Mouse (Mus musculus): ENCODE results near the gene U2af1. TPM values are rescaled to one million over a fixed set of nuclear protein-coding genes. Genes with fewer than 3 reads are reported as not detected.

The U2af1 gene
- polyA plus RNA-seq, 1 experiment from 2014 or later = 385 TPM

GRCm38 (mm10) chr17:31598593-31598992, 60.1 kb downstream of the U2af1 start:
- H3K4me2 ChIP-seq = no peak overlapping the region
- no peaks in the 10 kb centered on the region for H3K4me1 ChIP-seq
- 92% methylated on average over 8 of the region's 8 CpGs for WGBS
- H3K4me3 ChIP-seq (replicated peaks) = no peak overlapping the region
- H3K9ac ChIP-seq = no peak overlapping the region
- ATAC-seq (ENCODE audit: low FRiP score) = no peak
- H3K9me3 ChIP-seq = no peaks in the 10 kb centered on the region
- no peaks in the 10 kb centered on the region for H3K27me3 ChIP-seq
- H3K27ac ChIP-seq = no peak overlapping the region
- H3K36me3 ChIP-seq (replicated peaks) = peaks cover 45% of the 10 kb centered on the region

- H3K4me1 ChIP-seq = no peaks in the 10 kb centered on the region
- H3K36me3 ChIP-seq (replicated peaks) = peaks cover 39% of the 10 kb centered on the region
- H3K9me3 ChIP-seq = no peaks in the 10 kb centered on the region
- ATAC-seq (ENCODE audit: low FRiP score) = no peak
- no peaks in the 10 kb centered on the region for H3K27me3 ChIP-seq
- H3K9ac ChIP-seq = no peak overlapping the region
- H3K27ac ChIP-seq = no peak overlapping the region
- WGBS = 91% methylated on average over 9 of the region's 9 CpGs
- no peak overlapping the region for H3K4me3 ChIP-seq (replicated peaks)
- H3K4me2 ChIP-seq = no peak overlapping the region
Observed at GRCm38 (mm10) chr17:31597957-31598356, 60.7 kb downstream of the U2af1 start.

Other genes with a start within 250 kb of the U2af1 start
- 43.2 and 45.6 TPM in 2 replicates for gene Wdr4, start 138.9 kb downstream of the U2af1 start, polyA plus RNA-seq (2016; fragmentation: Nextera tagmentation; extraction: Ambion mirVana)
- gene Ndufv3, start 138.8 kb downstream of the U2af1 start, polyA plus RNA-seq (2016; fragmentation: Nextera tagmentation; extraction: Ambion mirVana) = 248 TPM in 2 replicates
- gene Pknox1, start 94.2 kb downstream of the U2af1 start, polyA plus RNA-seq (2016; fragmentation: Nextera tagmentation; extraction: Ambion mirVana) = 30.6 and 31.3 TPM in 2 replicates
- 2.6 and 2.7 TPM in 2 replicates for gene Cbs, start 21.7 kb downstream of the U2af1 start, polyA plus RNA-seq (2016; fragmentation: Nextera tagmentation; extraction: Ambion mirVana)
- not detected in 2 replicates for gene Cryaa, start 18.9 kb upstream of the U2af1 start, polyA plus RNA-seq (2016; fragmentation: Nextera tagmentation; extraction: Ambion mirVana)
- 15.2 and 16.7 TPM in 2 replicates for gene Sik1, start 196.9 kb upstream of the U2af1 start, polyA plus RNA-seq (2016; fragmentation: Nextera tagmentation; extraction: Ambion mirVana)

Measured in forebrain, embryonic 12.5 days (tissue).